In genomic region chr5:30586616-30587015, GRCm38 (mm10) we compare ENCODE assay signal across 20 mouse cellular contexts. TPM values are rescaled to one million over a fixed set of nuclear protein-coding genes. Genes with fewer than 3 reads are reported as not detected.
DNase-seq lines count a peak whose midpoint lies in the region; ATAC-seq and TF ChIP-seq lines count a peak whose summit lies in the region.
"Had no signal": no experiment of that assay in that cellular context is flagged by ENCODE, and none has a peak within 500 bp of the region (broad histone marks: within the 10 kb centered on the region; RNA-seq: fewer than 3 reads in every experiment).

No protein-coding gene starts in this region.

- peak; percentile 37 for DNase-seq in adrenal gland, adult 2 months
- DNase-seq in adrenal gland, adult 18-20 months (ENCODE audit: low spot score in 2 of 2) = no peak
- peak; percentile 44 for DNase-seq in midbrain, postnatal 0 days (ENCODE audit: low spot score)
- DNase-seq in midbrain, embryonic 10.5 days (ENCODE audit: low spot score) = no peak
- no peak for DNase-seq in testis, postnatal 14 days (ENCODE audit: low spot score)
- no peak for DNase-seq in kidney, postnatal 14 days
- no peak for DNase-seq in gastrocnemius, adult 2 months
- DNase-seq: gastrocnemius, postnatal 36 days; layer of hippocampus, adult 9-11 months; lung, adult 2 months had no signal

- no peaks in the 10 kb centered on the region for H3K36me3 ChIP-seq in midbrain, postnatal 0 days (ENCODE audit: insufficient read depth, low read length)
- no peaks in the 10 kb centered on the region for H3K36me3 ChIP-seq in midbrain, embryonic 10.5 days
- H3K36me3 ChIP-seq in heart, embryonic 11.5 days (ENCODE audit: control insufficient read depth, insufficient read depth, low read length) = no peaks in the 10 kb centered on the region
- H3K36me3 ChIP-seq: embryonic facial prominence, embryonic 13.5 days; limb, embryonic 15.5 days had no signal

- no peak overlapping the region for H3K9ac ChIP-seq in midbrain, postnatal 0 days (replicated peaks; ENCODE audit: low read length, poor library complexity, severe bottlenecking)
- no peak overlapping the region for H3K9ac ChIP-seq in heart, embryonic 11.5 days (ENCODE audit: low read depth, low read length)
- H3K9ac ChIP-seq: embryonic facial prominence, embryonic 13.5 days; limb, embryonic 15.5 days had no signal

- no peak overlapping the region for H3K4me3 ChIP-seq in midbrain, postnatal 0 days (ENCODE audit: low read depth, low read length)
- H3K4me3 ChIP-seq in midbrain, embryonic 10.5 days = no peak overlapping the region
- H3K4me3 ChIP-seq in heart, embryonic 11.5 days (ENCODE audit: low read depth, low read length) = no peak overlapping the region
- H3K4me3 ChIP-seq in gastrocnemius, adult 2 months = no peak overlapping the region
- H3K4me3 ChIP-seq: embryonic facial prominence, embryonic 13.5 days; limb, embryonic 15.5 days had no signal

- TF ChIP-seq CTCF in midbrain, postnatal 0 days (IDR thresholded peaks at IDR 0.05) = no peak
- TF ChIP-seq CTCF in gastrocnemius, adult 2 months (IDR thresholded peaks at IDR 0.05) = no peak

- no peaks in the 10 kb centered on the region for H3K27me3 ChIP-seq in midbrain, postnatal 0 days (ENCODE audit: insufficient read depth, low read length)
- H3K27me3 ChIP-seq in midbrain, embryonic 10.5 days (ENCODE audit: low read depth, poor library complexity, severe bottlenecking) = peaks cover 65% of the 10 kb centered on the region
- peaks cover 28% of the 10 kb centered on the region for H3K27me3 ChIP-seq in heart, embryonic 11.5 days (ENCODE audit: control insufficient read depth, insufficient read depth, low read length)

- no peak for ATAC-seq in midbrain, postnatal 0 days (ENCODE audit: low FRiP score)
- no peak for ATAC-seq in heart, embryonic 11.5 days (replicated peaks; ENCODE audit: insufficient number of reproducible peaks, low FRiP score, low TSS enrichment)

- H3K27ac ChIP-seq in midbrain, postnatal 0 days (ENCODE audit: low read depth, low read length) = no peak overlapping the region
- no peak overlapping the region for H3K27ac ChIP-seq in midbrain, embryonic 10.5 days (replicated peaks)
- H3K27ac ChIP-seq in heart, embryonic 11.5 days (ENCODE audit: low read depth, low read length) = peak overlapping the region; percentile 66; the same call in 1 of the 2 replicates
- no peak overlapping the region for H3K27ac ChIP-seq in gastrocnemius, adult 2 months
- H3K27ac ChIP-seq: embryonic facial prominence, embryonic 13.5 days; hindbrain, embryonic 14.5 days; limb, embryonic 15.5 days had no signal

- 86% methylated on average over 3 of the region's 3 CpGs for WGBS in midbrain, postnatal 0 days
- WGBS in midbrain, embryonic 10.5 days = 69% methylated on average over 3 of the region's 3 CpGs
- WGBS in heart, embryonic 11.5 days (ENCODE audit: insufficient replicate concordance) = 54% methylated on average over 2 of the region's 3 CpGs

- H3K9me3 ChIP-seq in midbrain, postnatal 0 days (ENCODE audit: low read length) = no peaks in the 10 kb centered on the region
- H3K9me3 ChIP-seq in midbrain, embryonic 10.5 days (replicated peaks) = no peaks in the 10 kb centered on the region
- H3K9me3 ChIP-seq in heart, embryonic 11.5 days (replicated peaks; ENCODE audit: control insufficient read depth, low read length) = no peaks in the 10 kb centered on the region
- H3K9me3 ChIP-seq: embryonic facial prominence, embryonic 13.5 days; limb, embryonic 15.5 days had no signal

- intact Hi-C loops in gastrocnemius, adult 2 months (cut with DNase I) = no loop called here

- peaks cover 7% of the 10 kb centered on the region for H3K4me1 ChIP-seq in midbrain, postnatal 0 days (ENCODE audit: insufficient read depth, low read length)
- H3K4me1 ChIP-seq in midbrain, embryonic 10.5 days = peaks cover 24% of the 10 kb centered on the region
- H3K4me1 ChIP-seq in heart, embryonic 11.5 days (ENCODE audit: control insufficient read depth, insufficient read depth, low read length) = peaks cover 33% of the 10 kb centered on the region

- H3K4me2 ChIP-seq in midbrain, postnatal 0 days (ENCODE audit: low read depth, low read length, poor library complexity, severe bottlenecking) = no peak overlapping the region
- H3K4me2 ChIP-seq in heart, embryonic 11.5 days = peak overlapping the region; percentile 91; the same call in 1 of the 2 replicates
- H3K4me2 ChIP-seq: embryonic facial prominence, embryonic 13.5 days; limb, embryonic 15.5 days had no signal

RNA-seq across cellular contexts. Expression of gene Kcnk3, which starts 1.4 kb away (rescaled TPM):
- total RNA-seq in adrenal gland, adult 2 months (2021) = 1,000 to 10,000 TPM; 1,225 to 1,281 TPM
- polyA plus RNA-seq in adrenal gland, adult 2 months (2012; rRNA removed) = 6,176 and 11,313 TPM in 2 replicates
- 1,000 to 10,000 TPM in 1 of 2 experiments, 100 to 1,000 TPM in 1; 960 to 1,436 TPM for total RNA-seq in adrenal gland, adult 18-20 months (2021)
- total RNA-seq in midbrain, postnatal 0 days (2014; rRNA removed) = 18.8 and 21.8 TPM in 2 replicates
- polyA plus RNA-seq in midbrain, postnatal 0 days (2015; fragmentation: Nextera tagmentation; extraction: Ambion mirVana) = 12.2 and 12.3 TPM in 2 replicates
- polyA plus RNA-seq in midbrain, embryonic 10.5 days (2016; fragmentation: Nextera tagmentation; extraction: Ambion mirVana) = 0.12 and 0.27 TPM in 2 replicates
- 36.8 and 37.8 TPM in 2 replicates for polyA plus RNA-seq in heart, embryonic 11.5 days (2014; fragmentation: Nextera tagmentation; extraction: Ambion mirVana)
- under 1 TPM; 0.26 to 0.33 TPM for total RNA-seq in gastrocnemius, adult 2 months (2021)
- total RNA-seq: common myeloid progenitor, adult 5-6 weeks; megakaryocyte, adult 5-6 weeks had no signal

RNA-seq across cellular contexts. Expression of gene Cib4, which starts 41.0 kb away (rescaled TPM):
- total RNA-seq in adrenal gland, adult 2 months (2021) = 1 to 10 TPM in 1 of 2 experiments, under 1 TPM in 1; 0.92 to 2.4 TPM
- polyA plus RNA-seq in adrenal gland, adult 2 months (2012; rRNA removed) = 1.7 and 3.4 TPM in 2 replicates
- 1 to 10 TPM in 1 of 2 experiments, under 1 TPM in 1; 0.43 to 1.2 TPM for total RNA-seq in adrenal gland, adult 18-20 months (2021)
- total RNA-seq in midbrain, postnatal 0 days (2014; rRNA removed) = not detected in 2 replicates
- not detected in 2 replicates for polyA plus RNA-seq in midbrain, postnatal 0 days (2015; fragmentation: Nextera tagmentation; extraction: Ambion mirVana)
- not detected in 2 replicates for polyA plus RNA-seq in midbrain, embryonic 10.5 days (2016; fragmentation: Nextera tagmentation; extraction: Ambion mirVana)
- not detected in 2 replicates for polyA plus RNA-seq in heart, embryonic 11.5 days (2014; fragmentation: Nextera tagmentation; extraction: Ambion mirVana)
- not detected for total RNA-seq in gastrocnemius, adult 2 months (2021)
- total RNA-seq: common myeloid progenitor, adult 5-6 weeks; gastrocnemius, postnatal 36 days; megakaryocyte, adult 5-6 weeks had no signal
- polyA plus RNA-seq: embryonic facial prominence, embryonic 13.5 days; hindbrain, embryonic 14.5 days; intestine, embryonic 16.5 days; kidney, embryonic 16.5 days; limb, embryonic 15.5 days; neural tube, embryonic 14.5 days; stomach, embryonic 14.5 days had no signal

Comparison
In these comparisons a context has a peak if more than half of its experiments do, and no peak if none do; other contexts are left out.
1. DNase-seq: peak in adrenal gland, adult 2 months (single experiment) and midbrain, postnatal 0 days (single experiment); none in adrenal gland, adult 18-20 months (0 of 2), midbrain, embryonic 10.5 days (single experiment), testis, postnatal 14 days (single experiment), kidney, postnatal 14 days (single experiment) and gastrocnemius, adult 2 months (single experiment).
2. RNA of gene Kcnk3, which starts 1.4 kb away (total RNA-seq): 960 to 1,436 TPM in adrenal gland, adult 18-20 months and 1,225 to 1,281 TPM in adrenal gland, adult 2 months; 18.8 to 21.8 TPM in midbrain, postnatal 0 days and 0.26 to 0.33 TPM in gastrocnemius, adult 2 months; every median in the first group is over 10 times any median in the second.